Mouse (Mus musculus) sigmoid colon, adult 10 weeks (tissue): ENCODE measurements around the gene Ints4. TPM values are rescaled to one million over a fixed set of nuclear protein-coding genes. Genes with fewer than 3 reads are reported as not detected.

Experiments used
- polyA plus RNA-seq: library from polyadenylated mRNA; stranded (reverse); fragments of 350-450 nt; fragmentation: Illumina TruSeq; extraction: RNeasy Lipid Tissue Mini Kit (QIAGEN cat#74804); gene quantifications from one replicate; pipeline ENCODE4 v1.2.3, GENCODE M21; 2014; ENCODE audit warnings: low read depth, low replicate concordance

Gene Ints4
- polyA plus RNA-seq, result 58.8 TPM

GRCm38 (mm10) chr7:97480821-97481339, at the start of gene Ints4:
Ints4 (plus strand) TSS chr7:97480956.

GRCm38 (mm10) chr7:97451023-97451422, 29.7 kb upstream of the Ints4 start, which contains the start of gene Kctd14:
Kctd14 (plus strand) TSS chr7:97451323.

GRCm38 (mm10) chr7:97579067-97579975, 98.6 kb downstream of the Ints4 start, which contains the start of the genes Aamdc and Rsf1:
Aamdc (minus strand) TSS chr7:97579497.
Rsf1 (plus strand) TSS chr7:97579889.

Other genes starting within 250 kb of the Ints4 start
- 0.69 TPM for gene Usp35, start 148.9 kb upstream of the Ints4 start, polyA plus RNA-seq
- 6.2 TPM for gene Kctd21, start 148.6 kb upstream of the Ints4 start, polyA plus RNA-seq
- gene Alg8, start 109.3 kb upstream of the Ints4 start, polyA plus RNA-seq, result 19.0 TPM
- 262 TPM for gene Ndufc2, start 81.0 kb upstream of the Ints4 start, polyA plus RNA-seq
- gene Thrsp, start 63.2 kb upstream of the Ints4 start, polyA plus RNA-seq, result 2.0 TPM
- gene Kctd14, start 29.6 kb upstream of the Ints4 start, polyA plus RNA-seq, result 33.9 TPM
- 24.4 TPM for gene Aamdc, start 98.5 kb downstream of the Ints4 start, polyA plus RNA-seq
- gene Rsf1, start 98.9 kb downstream of the Ints4 start, polyA plus RNA-seq, result 29.8 TPM
- gene Clns1a, start 215.7 kb downstream of the Ints4 start, polyA plus RNA-seq, result 69.7 TPM